Mouse (Mus musculus): ENCODE measurements around the gene Frmd4b. TPM values are rescaled to one million over a fixed set of nuclear protein-coding genes. Genes with fewer than 3 reads are reported as not detected.

Gene Frmd4b
- polyA plus RNA-seq, 1 experiment from 2014 or later: 7.7 TPM

GRCm38 (mm10) chr6:97402822-97403472 is 214.4 kb downstream of the Frmd4b start:
- ATAC-seq: no peak
- 72% methylated on average over 10 of the region's 10 CpGs for WGBS (ENCODE audit: insufficient replicate concordance)
- no peaks in the 10 kb centered on the region for H3K36me3 ChIP-seq
- H3K4me1 ChIP-seq: peaks cover 55% of the 10 kb centered on the region
- no peak overlapping the region for H3K27ac ChIP-seq
- H3K4me2 ChIP-seq: no peak overlapping the region
- no peak overlapping the region for H3K9ac ChIP-seq
- H3K27me3 ChIP-seq (replicated peaks): no peaks in the 10 kb centered on the region
- no peaks in the 10 kb centered on the region for H3K9me3 ChIP-seq (replicated peaks)
- H3K4me3 ChIP-seq: no peak overlapping the region

DNA sequence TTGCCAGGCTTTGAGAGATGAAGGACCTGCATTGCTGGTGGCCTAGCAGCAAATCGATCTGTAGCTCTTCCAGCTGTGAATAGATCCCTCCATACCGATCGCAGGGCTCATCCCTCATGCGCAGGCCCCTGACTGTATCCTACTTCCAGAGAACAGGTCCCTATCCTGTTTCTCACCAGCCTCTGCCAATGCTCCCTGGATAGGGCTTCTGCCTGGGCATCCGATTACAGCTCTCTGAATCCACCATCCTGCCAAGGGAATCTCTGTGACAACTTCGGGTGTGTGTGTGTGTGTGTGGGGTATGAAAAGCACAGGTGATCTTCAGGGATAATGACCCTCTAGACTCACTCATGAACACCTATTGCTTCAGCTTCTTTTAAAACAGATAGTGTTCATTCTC is 216.9 kb downstream of the Frmd4b start:
- no peak overlapping the region for H3K9ac ChIP-seq
- no peak overlapping the region for H3K4me3 ChIP-seq
- 72% methylated on average over 6 of the region's 6 CpGs for WGBS (ENCODE audit: insufficient replicate concordance)
- no peak for ATAC-seq
- no peaks in the 10 kb centered on the region for H3K9me3 ChIP-seq (replicated peaks)
- no peaks in the 10 kb centered on the region for H3K36me3 ChIP-seq
- H3K27ac ChIP-seq: no peak overlapping the region
- H3K4me1 ChIP-seq: peaks cover 41% of the 10 kb centered on the region
- H3K4me2 ChIP-seq: no peak overlapping the region
- H3K27me3 ChIP-seq (replicated peaks): no peaks in the 10 kb centered on the region

GRCm38 (mm10) chr6:97397935-97398334 is 219.4 kb downstream of the Frmd4b start:
- peaks cover 18% of the 10 kb centered on the region for H3K4me1 ChIP-seq

GRCm38 (mm10) chr6:97396957-97397354 is 220.4 kb downstream of the Frmd4b start:
- WGBS (ENCODE audit: insufficient replicate concordance): 59% methylated on average over 3 of the region's 3 CpGs
- Histone ChIP-seq H3K4me1 (peaks cover 11% of the 10 kb centered on the region; the same call in 1 of the 2 replicates), H3K36me3 (no peaks in the 10 kb centered on the region), H3K4me3 (no peak overlapping the region), H3K27ac (no peak overlapping the region), H3K27me3 (replicated peaks) (no peaks in the 10 kb centered on the region), H3K9ac (no peak overlapping the region), H3K4me2 (no peak overlapping the region), H3K9me3 (replicated peaks) (no peaks in the 10 kb centered on the region)
- no peak for ATAC-seq

More at GRCm38 (mm10) chr6:97397935-97398334, 219.4 kb downstream of the Frmd4b start:
- H3K27me3 ChIP-seq (replicated peaks): no peaks in the 10 kb centered on the region
- no peak overlapping the region for H3K27ac ChIP-seq
- no peak for ATAC-seq
- H3K4me2 ChIP-seq: no peak overlapping the region
- H3K36me3 ChIP-seq: no peaks in the 10 kb centered on the region
- WGBS (ENCODE audit: insufficient replicate concordance): 78% methylated on average over 4 of the region's 4 CpGs
- no peak overlapping the region for H3K9ac ChIP-seq
- H3K9me3 ChIP-seq (replicated peaks): no peaks in the 10 kb centered on the region
- H3K4me3 ChIP-seq: no peak overlapping the region

DNA sequence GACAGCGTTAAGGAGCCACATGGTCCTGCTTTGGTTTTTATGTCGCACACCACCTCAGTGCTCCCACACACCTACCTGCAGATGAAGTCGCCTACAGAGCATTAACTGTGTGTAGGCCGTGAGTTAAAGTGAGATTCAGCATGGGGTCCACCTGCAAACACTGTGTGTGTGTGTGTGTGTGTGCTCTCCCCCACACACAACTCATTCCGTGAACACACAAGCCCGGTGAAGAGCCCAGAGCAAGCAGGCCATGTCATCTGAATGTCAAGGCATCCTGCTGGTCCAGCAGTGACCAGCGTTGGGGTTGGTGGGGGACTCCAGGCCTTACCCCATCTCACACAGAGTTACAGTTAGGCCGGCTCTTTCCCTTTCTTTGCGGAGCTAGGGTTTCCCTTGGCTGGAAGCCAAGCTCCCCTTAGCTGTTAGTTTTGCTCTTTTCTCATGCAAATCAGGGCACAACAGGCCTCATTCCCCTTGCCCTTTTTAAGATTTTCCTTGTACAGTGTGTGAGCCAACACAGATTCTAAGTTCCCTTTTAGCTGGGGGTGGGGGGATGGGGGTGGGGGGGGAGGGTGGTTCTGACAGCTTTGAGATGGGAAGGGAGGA is 220.9 kb downstream of the Frmd4b start:
- no peak overlapping the region for H3K27ac ChIP-seq
- H3K4me2 ChIP-seq: no peak overlapping the region
- WGBS (ENCODE audit: insufficient replicate concordance): 56% methylated on average over 9 of the region's 9 CpGs
- no peak for ATAC-seq
- peaks cover 11% of the 10 kb centered on the region; the same call in 1 of the 2 replicates for H3K4me1 ChIP-seq
- H3K4me3 ChIP-seq: no peak overlapping the region
- no peaks in the 10 kb centered on the region for H3K9me3 ChIP-seq (replicated peaks)
- H3K9ac ChIP-seq: no peak overlapping the region
- no peaks in the 10 kb centered on the region for H3K27me3 ChIP-seq (replicated peaks)
- H3K36me3 ChIP-seq: no peaks in the 10 kb centered on the region

GRCm38 (mm10) chr6:97395477-97396350 is 221.6 kb downstream of the Frmd4b start:
- Histone ChIP-seq H3K36me3 (no peaks in the 10 kb centered on the region), H3K4me3 (no peak overlapping the region), H3K4me2 (no peak overlapping the region), H3K9ac (no peak overlapping the region), H3K4me1 (peaks cover 11% of the 10 kb centered on the region; the same call in 1 of the 2 replicates), H3K27me3 (replicated peaks) (no peaks in the 10 kb centered on the region), H3K27ac (no peak overlapping the region), H3K9me3 (replicated peaks) (no peaks in the 10 kb centered on the region)
- WGBS (ENCODE audit: insufficient replicate concordance): 49% methylated on average over 17 of the region's 17 CpGs
- ATAC-seq: no peak

DNA sequence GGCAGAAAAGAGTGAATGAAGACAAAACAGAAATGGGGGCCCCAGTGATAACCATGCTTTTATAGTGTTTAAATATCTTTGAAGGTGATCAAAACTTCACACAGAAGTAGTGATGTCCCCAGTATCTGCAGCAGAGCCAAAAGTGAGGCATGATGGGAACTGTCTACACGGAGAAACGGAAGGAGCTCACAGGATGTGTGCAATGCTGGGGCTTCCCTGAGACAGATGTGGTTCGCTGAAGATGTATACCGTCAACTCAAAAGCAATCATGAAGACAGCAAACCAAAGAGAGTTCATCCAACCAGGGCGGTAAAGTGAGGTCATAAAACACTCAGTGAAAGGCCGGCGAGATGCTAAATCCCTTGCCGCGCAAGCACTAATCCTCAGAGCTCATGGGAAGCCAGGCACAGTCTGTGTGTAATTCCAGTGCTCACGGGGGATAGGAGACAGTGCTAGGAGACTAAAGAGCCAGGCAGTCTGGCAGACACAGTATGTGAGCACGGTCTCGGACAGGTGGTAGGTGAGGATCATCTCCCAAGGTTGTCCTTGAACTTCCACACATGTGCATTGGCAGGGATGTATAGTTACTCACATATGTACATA is 222.8 kb downstream of the Frmd4b start:
- Histone ChIP-seq H3K9me3 (replicated peaks) (no peaks in the 10 kb centered on the region), H3K36me3 (no peaks in the 10 kb centered on the region), H3K27ac (no peak overlapping the region), H3K4me3 (no peak overlapping the region), H3K9ac (no peak overlapping the region), H3K4me2 (no peak overlapping the region), H3K4me1 (peaks cover 11% of the 10 kb centered on the region; the same call in 1 of the 2 replicates), H3K27me3 (replicated peaks) (no peaks in the 10 kb centered on the region)
- 68% methylated on average over 12 of the region's 12 CpGs for WGBS (ENCODE audit: insufficient replicate concordance)
- ATAC-seq: no peak

DNA sequence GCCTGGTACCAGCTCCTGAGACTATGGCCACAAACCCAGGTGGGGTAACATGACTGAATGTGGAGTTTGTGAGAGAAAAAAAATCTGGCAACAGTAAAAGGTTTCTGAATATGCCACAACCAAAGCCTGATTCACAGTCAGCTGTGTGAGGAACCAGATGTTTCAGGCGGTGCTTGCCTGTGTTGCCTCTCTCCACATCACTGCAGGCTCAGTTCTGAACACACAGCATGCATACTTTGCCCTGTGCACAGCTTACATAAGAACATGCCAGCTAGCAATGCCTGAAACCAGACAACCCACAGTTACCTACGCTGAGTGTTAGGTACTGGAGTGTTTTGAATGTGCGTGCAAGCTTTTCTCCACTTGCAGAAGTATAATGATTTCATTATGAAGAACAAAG is 224.4 kb downstream of the Frmd4b start:
- ATAC-seq: no peak
- no peak overlapping the region for H3K9ac ChIP-seq
- H3K4me3 ChIP-seq: no peak overlapping the region
- no peak overlapping the region for H3K4me2 ChIP-seq
- no peak overlapping the region for H3K27ac ChIP-seq
- H3K4me1 ChIP-seq: peaks cover 11% of the 10 kb centered on the region; the same call in 1 of the 2 replicates
- 80% methylated on average over 3 of the region's 3 CpGs for WGBS (ENCODE audit: insufficient replicate concordance)
- no peaks in the 10 kb centered on the region for H3K27me3 ChIP-seq (replicated peaks)
- H3K9me3 ChIP-seq (replicated peaks): no peaks in the 10 kb centered on the region
- no peaks in the 10 kb centered on the region for H3K36me3 ChIP-seq

- no peak for ATAC-seq
- no peaks in the 10 kb centered on the region for H3K9me3 ChIP-seq (replicated peaks)
- H3K4me2 ChIP-seq: no peak overlapping the region
- no peak overlapping the region for H3K27ac ChIP-seq
- no peaks in the 10 kb centered on the region for H3K36me3 ChIP-seq
- H3K4me1 ChIP-seq: no peaks in the 10 kb centered on the region
- H3K4me3 ChIP-seq: no peak overlapping the region
- 67% methylated on average over 6 of the region's 6 CpGs for WGBS (ENCODE audit: insufficient replicate concordance)
- H3K27me3 ChIP-seq (replicated peaks): no peaks in the 10 kb centered on the region
- H3K9ac ChIP-seq: no peak overlapping the region
Measured at GRCm38 (mm10) chr6:97387388-97387787, 230.0 kb downstream of the Frmd4b start.

DNA sequence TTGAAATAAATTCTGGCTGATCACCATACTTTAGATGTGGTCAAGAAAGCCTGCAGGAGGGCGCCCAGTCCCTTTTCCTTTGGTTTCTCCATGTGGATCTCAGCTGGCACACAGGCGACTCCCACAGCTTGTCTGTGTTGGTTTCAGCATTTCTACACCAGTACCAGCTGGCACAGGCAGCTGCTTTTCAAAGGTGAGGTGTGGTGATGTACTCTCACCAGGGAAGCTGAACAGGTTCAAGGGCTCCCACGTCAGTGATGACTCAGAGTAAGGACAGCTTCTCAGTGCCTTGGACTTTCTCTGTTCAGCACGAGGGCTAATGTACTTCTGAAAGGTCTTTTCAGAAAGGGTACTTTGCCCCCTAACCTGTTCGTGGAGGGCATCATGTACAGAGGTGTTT is 232.4 kb downstream of the Frmd4b start:
- no peak overlapping the region for H3K4me3 ChIP-seq
- no peak overlapping the region for H3K27ac ChIP-seq
- no peaks in the 10 kb centered on the region for H3K4me1 ChIP-seq
- no peaks in the 10 kb centered on the region for H3K27me3 ChIP-seq (replicated peaks)
- no peak overlapping the region for H3K4me2 ChIP-seq
- no peak for ATAC-seq
- no peaks in the 10 kb centered on the region for H3K9me3 ChIP-seq (replicated peaks)
- H3K36me3 ChIP-seq: no peaks in the 10 kb centered on the region
- no peak overlapping the region for H3K9ac ChIP-seq
- 62% methylated on average over 5 of the region's 5 CpGs for WGBS (ENCODE audit: insufficient replicate concordance)

GRCm38 (mm10) chr6:97381275-97381674 is 236.1 kb downstream of the Frmd4b start:
- no peaks in the 10 kb centered on the region for H3K36me3 ChIP-seq
- H3K9me3 ChIP-seq (replicated peaks): no peaks in the 10 kb centered on the region
- 74% methylated on average over 4 of the region's 4 CpGs for WGBS (ENCODE audit: insufficient replicate concordance)
- no peak overlapping the region for H3K4me2 ChIP-seq
- H3K27me3 ChIP-seq (replicated peaks): no peaks in the 10 kb centered on the region
- H3K9ac ChIP-seq: no peak overlapping the region
- H3K4me3 ChIP-seq: no peak overlapping the region
- H3K4me1 ChIP-seq: no peaks in the 10 kb centered on the region
- ATAC-seq: no peak
- H3K27ac ChIP-seq: no peak overlapping the region

DNA sequence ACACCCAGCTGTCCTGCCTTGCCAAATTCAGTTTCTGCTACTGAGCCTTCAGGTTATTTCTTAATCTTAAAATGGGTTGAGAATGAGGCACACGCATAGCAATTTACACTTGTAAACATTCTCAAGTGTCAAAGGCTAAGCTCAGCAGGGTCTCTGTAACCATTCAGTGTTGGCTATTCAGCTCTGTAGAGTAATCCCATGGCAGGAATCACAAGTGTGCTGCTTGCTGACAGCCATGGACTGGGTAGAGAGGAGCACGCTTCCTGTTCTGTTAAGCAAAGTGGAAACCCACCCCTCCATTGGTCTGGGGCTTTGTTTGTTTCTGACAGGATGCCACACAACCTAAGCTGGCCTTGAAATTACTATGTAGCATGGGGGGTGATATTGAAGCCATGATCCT is 246.4 kb downstream of the Frmd4b start:
- 64% methylated on average over 2 of the region's 2 CpGs for WGBS (ENCODE audit: insufficient replicate concordance)
- no peak overlapping the region for H3K4me3 ChIP-seq
- ATAC-seq: no peak
- H3K4me2 ChIP-seq: no peak overlapping the region
- H3K9ac ChIP-seq: no peak overlapping the region
- 0 out of 2 replicates have a peak, but pooled peaks cover 2% of the 10 kb centered on the region for H3K27me3 ChIP-seq (replicated peaks)
- H3K9me3 ChIP-seq (replicated peaks): no peaks in the 10 kb centered on the region
- no peaks in the 10 kb centered on the region for H3K36me3 ChIP-seq
- H3K27ac ChIP-seq: no peak overlapping the region
- no peaks in the 10 kb centered on the region for H3K4me1 ChIP-seq

All from liver, embryonic 12.5 days (tissue).